Mouse (Mus musculus) testis, adult 2 months (tissue): ENCODE measurements around the gene Cryl1. TPM values are rescaled to one million over a fixed set of nuclear protein-coding genes. Genes with fewer than 3 reads are reported as not detected.

Source experiments
- H3K27ac ChIP-seq: fragments of 200-500 bp; 2 replicates; pipeline ENCODE4 v1.5.1; 2012; ENCODE audit warnings: low read depth, low read length; ENCODE audit not compliant: control insufficient read depth, insufficient read depth
- H3K27me3 ChIP-seq: fragments of 200-500 bp; 2 replicates; pipeline ENCODE4 v1.6.1; 2012; ENCODE audit warnings: mild to moderate bottlenecking, low read length, moderate library complexity; ENCODE audit not compliant: control insufficient read depth, insufficient read depth
- H3K36me3 ChIP-seq: fragments of 200-500 bp; 2 replicates; pipeline ENCODE4 v1.6.1; 2012; ENCODE audit warnings: mild to moderate bottlenecking, low read length; ENCODE audit not compliant: control insufficient read depth, insufficient read depth
- H3K4me1 ChIP-seq: fragments of 200-500 bp; 2 replicates; pipeline ENCODE4 v1.6.1; 2012; ENCODE audit warnings: low read length; ENCODE audit not compliant: control insufficient read depth, insufficient read depth
- H3K4me3 ChIP-seq: fragments of 200-500 bp; 2 replicates; pipeline ENCODE4 v1.5.1; 2012; ENCODE audit warnings: low read depth, mild to moderate bottlenecking, low read length, moderate library complexity, mixed read lengths; ENCODE audit not compliant: control insufficient read depth
- CTCF ChIP-seq: fragments of 200-500 bp; IDR thresholded peaks from 2 replicates; pipeline ENCODE4 v1.5.1; 2012; ENCODE audit warnings: low read depth, mild to moderate bottlenecking, inconsistent platforms, low read length, moderate library complexity; ENCODE audit not compliant: control insufficient read depth, insufficient read depth, insufficient replicate concordance
- POLR2A ChIP-seq: fragments of 200-500 bp; IDR thresholded peaks from 2 replicates; pipeline ENCODE4 v1.6.1; 2012; ENCODE audit warnings: low read depth, mild to moderate bottlenecking, inconsistent platforms, low read length, moderate library complexity; ENCODE audit not compliant: control insufficient read depth
- polyA plus RNA-seq: library from polyadenylated mRNA; depleted of rRNA; stranded (reverse); fragments of >200 nt; gene quantifications from 2 replicates; pipeline ENCODE4 v1.2.3, GENCODE M21; 2012

Cryl1 gene
- polyA plus RNA-seq, 1 experiment, result 5.3 TPM

GRCm38 (mm10) chr14:57301600-57302230, 96.6 kb downstream of the Cryl1 start:
- Histone ChIP-seq H3K4me1 (no peaks in the 10 kb centered on the region; the same call in 1 of the 2 replicates), H3K36me3 (no peaks in the 10 kb centered on the region), H3K27me3 (no peaks in the 10 kb centered on the region), H3K27ac (no peak overlapping the region), H3K4me3 (no peak overlapping the region)
- TF ChIP-seq CTCF (no peak), POLR2A (no peak)

DNA sequence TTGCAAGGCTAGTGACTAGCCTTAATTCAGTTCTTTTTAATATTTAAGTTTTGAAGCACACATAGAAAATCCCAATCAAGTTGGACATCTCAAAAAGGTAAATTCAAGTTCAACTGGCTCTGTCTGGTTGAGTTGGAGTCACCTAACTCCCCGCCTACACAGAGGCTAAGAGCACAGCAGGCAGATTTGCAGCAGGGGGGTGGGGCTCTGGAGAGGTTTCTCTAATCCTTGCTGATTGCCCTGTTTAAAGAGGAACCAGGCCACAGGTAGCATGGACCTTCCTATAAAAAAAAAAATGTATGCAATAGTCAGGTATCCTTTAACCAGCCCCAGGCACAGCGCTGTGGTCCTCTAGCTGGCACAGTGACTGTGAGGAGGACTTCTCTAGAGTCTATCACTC, 97.8 kb downstream of the Cryl1 start:
- H3K27me3 ChIP-seq, result no peaks in the 10 kb centered on the region
- TF ChIP-seq CTCF, result no peak
- no peak for TF ChIP-seq POLR2A
- no peaks in the 10 kb centered on the region; the same call in 1 of the 2 replicates for H3K4me1 ChIP-seq
- H3K27ac ChIP-seq, result no peak overlapping the region
- H3K4me3 ChIP-seq, result no peak overlapping the region
- H3K36me3 ChIP-seq, result no peaks in the 10 kb centered on the region

DNA sequence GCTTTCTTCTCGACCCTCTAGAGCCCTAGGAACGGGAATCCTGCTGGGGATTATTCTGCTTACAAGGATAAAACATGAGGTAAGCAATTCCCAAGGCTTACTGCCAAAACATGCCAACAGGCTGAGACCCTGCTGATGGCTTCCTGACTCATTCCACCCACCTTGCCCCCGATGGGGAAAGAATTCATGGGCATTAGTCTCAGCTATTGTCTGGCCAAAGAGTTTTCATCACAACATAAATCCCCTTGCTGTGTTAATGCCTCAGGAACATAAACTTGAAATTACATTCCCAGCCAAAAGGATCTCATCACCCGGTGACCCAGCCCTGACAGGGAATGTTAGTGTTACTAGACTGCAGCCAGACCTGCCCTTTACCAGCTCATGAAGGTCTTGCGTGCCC, 100.7 kb downstream of the Cryl1 start:
- no peak overlapping the region for H3K4me3 ChIP-seq
- TF ChIP-seq POLR2A (no peak), CTCF (no peak)
- H3K27me3 ChIP-seq, result no peaks in the 10 kb centered on the region
- H3K27ac ChIP-seq, result no peak overlapping the region
- H3K4me1 ChIP-seq, result no peaks in the 10 kb centered on the region; the same call in 1 of the 2 replicates
- no peaks in the 10 kb centered on the region for H3K36me3 ChIP-seq

- H3K36me3 ChIP-seq, result no peaks in the 10 kb centered on the region
- H3K27ac ChIP-seq, result no peak overlapping the region
- TF ChIP-seq CTCF (no peak), POLR2A (no peak)
- no peak overlapping the region for H3K4me3 ChIP-seq
- no peaks in the 10 kb centered on the region for H3K27me3 ChIP-seq
- no peaks in the 10 kb centered on the region for H3K4me1 ChIP-seq
These were observed 106.9 kb downstream of the Cryl1 start for GRCm38 (mm10) chr14:57291399-57291942.

DNA sequence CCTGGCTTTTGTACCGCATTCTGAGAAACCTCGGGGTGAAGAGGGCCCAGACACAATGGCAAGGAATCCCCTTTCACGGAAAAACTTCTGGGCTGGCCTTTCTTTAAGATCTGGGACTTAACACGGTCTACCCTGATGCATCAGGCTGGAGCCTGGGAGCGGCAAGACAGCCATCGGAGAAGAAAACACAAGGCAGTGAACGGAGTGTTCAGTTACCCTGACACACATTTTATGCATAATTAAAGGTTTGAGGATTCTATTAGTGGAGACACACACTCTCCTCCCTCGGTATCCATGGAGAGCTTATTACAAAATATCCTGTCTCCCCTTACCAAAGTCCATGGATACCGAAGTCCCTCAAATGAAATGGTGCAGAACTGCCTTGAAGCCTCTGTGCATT, 109.2 kb downstream of the Cryl1 start:
- Histone ChIP-seq H3K36me3 (no peaks in the 10 kb centered on the region), H3K4me1 (no peaks in the 10 kb centered on the region), H3K27me3 (no peaks in the 10 kb centered on the region), H3K4me3 (no peak overlapping the region), H3K27ac (no peak overlapping the region)
- no peak for TF ChIP-seq POLR2A
- no peak for TF ChIP-seq CTCF

GRCm38 (mm10) chr14:57283816-57284215, 114.5 kb downstream of the Cryl1 start:
- Histone ChIP-seq H3K27me3 (no peaks in the 10 kb centered on the region), H3K36me3 (no peaks in the 10 kb centered on the region), H3K4me1 (no peaks in the 10 kb centered on the region), H3K4me3 (no peak overlapping the region), H3K27ac (no peak overlapping the region)
- TF ChIP-seq CTCF (no peak), POLR2A (no peak)

GRCm38 (mm10) chr14:57282591-57282990, 115.7 kb downstream of the Cryl1 start:
- Histone ChIP-seq H3K27ac (no peak overlapping the region), H3K4me1 (no peaks in the 10 kb centered on the region), H3K4me3 (no peak overlapping the region), H3K27me3 (no peaks in the 10 kb centered on the region), H3K36me3 (no peaks in the 10 kb centered on the region)
- TF ChIP-seq CTCF (no peak), POLR2A (no peak)

- Histone ChIP-seq H3K4me3 (no peak overlapping the region), H3K27ac (no peak overlapping the region), H3K27me3 (no peaks in the 10 kb centered on the region), H3K4me1 (no peaks in the 10 kb centered on the region), H3K36me3 (no peaks in the 10 kb centered on the region)
- TF ChIP-seq POLR2A, result no peak
- no peak for TF ChIP-seq CTCF
These were observed 117.5 kb downstream of the Cryl1 start for GRCm38 (mm10) chr14:57280835-57281234.
